Mouse (Mus musculus) G1E (cell line): ENCODE measurements around the gene Tbc1d4.

Experiments used
- CTCF ChIP-seq: IDR thresholded peaks from 2 replicates; pipeline ENCODE4 v1.5.1; 2012; ENCODE audit warnings: low read depth, low read length, inconsistent platforms, mixed read lengths
- GATA1 ChIP-seq: IDR thresholded peaks from 2 replicates; pipeline ENCODE4 v1.6.1; 2012; ENCODE audit warnings: borderline replicate concordance, low read length, inconsistent platforms, mixed read lengths
- GATA2 ChIP-seq: IDR thresholded peaks from 2 replicates; pipeline ENCODE4 v1.6.1; 2012; ENCODE audit warnings: low read depth, low read length, inconsistent platforms, borderline replicate concordance
- POLR2AphosphoS5 ChIP-seq: IDR thresholded peaks from 2 replicates; pipeline ENCODE4 v1.6.1; 2012; ENCODE audit warnings: low read depth, low read length, inconsistent platforms; ENCODE audit not compliant: insufficient replicate concordance
- TAL1 ChIP-seq: conservative IDR thresholded peaks from 2 replicates; pipeline ENCODE4 v1.6.1; 2012; ENCODE audit warnings: low read depth, low read length, inconsistent platforms, mixed read lengths

DNA sequence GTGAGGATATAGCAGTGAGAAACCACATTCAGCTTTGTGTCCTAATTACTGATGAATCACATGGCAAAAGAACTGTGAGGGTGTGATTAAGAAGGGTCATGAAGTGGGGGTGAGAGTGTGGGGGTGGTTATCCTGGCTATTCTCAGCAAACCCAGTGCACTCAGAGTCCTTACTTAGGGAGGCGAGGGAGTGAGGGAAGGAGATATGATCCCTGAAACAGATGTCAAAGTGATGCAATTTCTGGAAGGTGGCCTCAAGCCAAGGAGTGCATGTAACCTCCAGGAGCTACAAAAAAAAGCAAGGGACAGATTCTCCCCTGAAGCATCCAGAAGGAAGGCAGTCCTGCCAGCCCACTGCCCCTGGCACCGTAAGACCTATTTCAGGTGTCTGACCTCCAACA lies 40.2 kb downstream of the Tbc1d4 start:
- TF ChIP-seq CTCF (no peak), TAL1 (no peak), GATA1 (no peak), POLR2AphosphoS5 (no peak), GATA2 (no peak)
